Mouse (Mus musculus) midbrain, embryonic 13.5 days (tissue): Measurements from ENCODE around the gene Pdcd2. TPM values are rescaled to one million over a fixed set of nuclear protein-coding genes. Genes with fewer than 3 reads are reported as not detected.
A peak's percentile ranks its signal among the peaks of the same experiment; 100 is the strongest.

Experiments used
- ATAC-seq: fragments of 200-750 bp; cut with Nextera tagmentation; 2 replicates; pipeline ENCODE4 v1.8.0; 2017; ENCODE audit warnings: mild to moderate bottlenecking, moderate TSS enrichment, moderate library complexity
- H3K27ac ChIP-seq: fragments of 300-500 bp; sonication (generic); 2 replicates; pipeline ENCODE4 v1.5.1; 2015; ENCODE audit warnings: inconsistent platforms, mild to moderate bottlenecking, moderate library complexity
- H3K27me3 ChIP-seq: fragments of 300-500 bp; sonication (generic); 2 replicates; pipeline ENCODE4 v1.6.1; 2015; ENCODE audit warnings: mild to moderate bottlenecking, inconsistent platforms
- H3K36me3 ChIP-seq: fragments of 300-500 bp; sonication (generic); 2 replicates; pipeline ENCODE4 v1.6.1; 2015; ENCODE audit warnings: mild to moderate bottlenecking, inconsistent platforms
- H3K4me1 ChIP-seq: fragments of 300-500 bp; sonication (generic); replicated peaks from 2 replicates; pipeline ENCODE4 v1.6.1; 2015; ENCODE audit warnings: inconsistent platforms
- H3K4me2 ChIP-seq: fragments of 300-500 bp; sonication (generic); replicated peaks from 2 replicates; pipeline ENCODE4 v1.6.1; 2015; ENCODE audit warnings: moderate library complexity, mild to moderate bottlenecking, inconsistent platforms
- H3K4me3 ChIP-seq: fragments of 300-500 bp; sonication (generic); replicated peaks from 2 replicates; pipeline ENCODE4 v1.5.1; 2015; ENCODE audit warnings: mild to moderate bottlenecking, inconsistent platforms
- H3K9ac ChIP-seq: fragments of 300-500 bp; sonication (generic); replicated peaks from 2 replicates; pipeline ENCODE4 v1.6.1; 2015; ENCODE audit warnings: mild to moderate bottlenecking, inconsistent platforms
- H3K9me3 ChIP-seq: fragments of 300-500 bp; sonication (generic); 2 replicates; pipeline ENCODE4 v1.6.1; 2016; ENCODE audit warnings: mild to moderate bottlenecking, inconsistent platforms
- WGBS: fragments of 180-500 bp; shearing (Covaris S2); methylation state at CpG from one replicate; pipeline ENCODE4 v1.1.7; 2015; 5-methylcytosine and 5-hydroxymethylcytosine counted together
- polyA plus RNA-seq: library from polyadenylated mRNA; unstranded; fragments of >200 nt; fragmentation: Nextera tagmentation; extraction: Ambion mirVana; gene quantifications from 2 replicates; pipeline ENCODE4 v1.2.1, GENCODE M21; 2015

Pdcd2 gene
- polyA plus RNA-seq, 1 experiment from 2014 or later: 67.4 TPM

DNA sequence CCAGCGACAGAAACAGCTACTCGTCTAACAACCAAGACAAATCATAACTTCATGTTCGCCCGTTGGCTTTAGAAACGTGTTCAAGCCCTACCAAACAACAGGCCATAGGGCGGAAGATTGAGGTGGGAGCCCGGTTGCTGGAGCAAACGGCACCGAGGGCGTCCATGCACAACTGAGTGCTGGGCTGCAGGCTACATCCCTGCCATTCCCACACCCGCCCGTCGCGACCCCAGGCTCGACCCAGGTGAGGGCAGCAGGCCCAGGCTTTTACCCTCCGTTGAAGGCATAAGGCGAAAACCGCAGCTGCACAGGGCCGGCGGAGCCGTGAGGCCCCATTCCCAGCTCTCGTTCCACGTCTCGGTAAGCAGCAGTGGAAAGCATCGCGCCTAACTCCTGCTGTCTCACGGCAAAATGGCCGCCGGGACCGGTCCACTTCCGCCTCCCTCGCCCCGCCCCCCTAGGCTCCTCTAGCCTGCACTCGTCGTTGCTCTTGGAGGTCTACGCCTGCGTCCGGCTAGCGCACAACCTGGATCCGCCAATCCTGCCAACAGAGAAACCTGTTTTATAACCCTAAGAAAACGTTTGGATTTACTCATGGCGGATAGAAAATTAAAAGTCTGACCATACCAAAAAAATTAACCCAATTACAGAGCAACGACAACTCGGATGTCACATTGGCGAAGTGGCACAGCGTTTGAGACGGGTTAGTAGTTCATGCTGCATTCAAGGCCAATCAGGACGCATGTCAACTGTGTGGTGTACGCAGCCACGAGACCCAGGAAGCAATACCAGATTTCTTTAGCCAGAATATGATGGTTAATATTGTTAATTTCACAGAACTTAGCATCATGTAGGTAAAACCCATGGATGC lies 29.0 kb downstream of the Pdcd2 start:
- WGBS: under 1% methylated on average over 50 of the region's 50 CpGs

DNA sequence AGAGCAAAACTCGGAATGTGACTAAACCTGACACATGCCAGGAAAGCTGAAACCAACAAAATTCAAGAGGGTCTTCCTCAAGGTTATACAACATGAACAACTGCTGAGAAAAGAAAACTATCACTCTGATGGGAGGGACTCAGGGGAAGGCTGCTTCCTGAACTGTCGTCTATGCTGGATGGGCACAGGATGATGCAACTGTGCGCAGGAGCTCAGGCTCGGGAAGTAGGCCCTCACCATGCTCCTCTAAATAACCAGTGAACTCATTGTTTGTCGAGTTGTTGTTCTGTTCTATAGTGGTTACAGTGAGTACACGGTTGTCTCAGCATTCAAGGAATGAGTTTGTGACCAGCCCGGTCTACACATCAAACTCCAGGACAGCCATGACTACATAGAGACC lies 36.6 kb downstream of the Pdcd2 start:
- Histone ChIP-seq H3K9me3 (no peaks in the 10 kb centered on the region), H3K27me3 (no peaks in the 10 kb centered on the region), H3K4me3 (no peak overlapping the region), H3K9ac (no peak overlapping the region), H3K4me1 (peaks cover 8% of the 10 kb centered on the region; the same call in 1 of the 2 replicates), H3K4me2 (no peak overlapping the region), H3K27ac (no peak overlapping the region), H3K36me3 (peaks cover 57% of the 10 kb centered on the region)
- WGBS: 93% methylated on average over 7 of the region's 7 CpGs
- no peak for ATAC-seq

More for the DNA sequence above, 29.0 kb downstream of the Pdcd2 start:
- ATAC-seq: peak; percentile 96
- peak overlapping the region; percentile 87 for H3K9ac ChIP-seq
- no peaks in the 10 kb centered on the region for H3K9me3 ChIP-seq
- peak overlapping the region; percentile 95 for H3K27ac ChIP-seq
- H3K4me2 ChIP-seq: peak overlapping the region; percentile 96
- H3K4me3 ChIP-seq: peak overlapping the region; percentile 96
- peaks cover 27% of the 10 kb centered on the region for H3K36me3 ChIP-seq
- H3K4me1 ChIP-seq: peaks cover 48% of the 10 kb centered on the region
- H3K27me3 ChIP-seq: no peaks in the 10 kb centered on the region

GRCm38 (mm10) chr17:15472671-15473070 lies 54.4 kb downstream of the Pdcd2 start:
- peaks cover 75% of the 10 kb centered on the region for H3K36me3 ChIP-seq
- H3K27me3 ChIP-seq: no peaks in the 10 kb centered on the region
- H3K9ac ChIP-seq: no peak overlapping the region
- WGBS: 93% methylated on average over 4 of the region's 4 CpGs
- no peak overlapping the region for H3K27ac ChIP-seq
- ATAC-seq: no peak
- H3K9me3 ChIP-seq: no peaks in the 10 kb centered on the region
- H3K4me1 ChIP-seq: no peaks in the 10 kb centered on the region
- H3K4me3 ChIP-seq: no peak overlapping the region
- no peak overlapping the region for H3K4me2 ChIP-seq

Other genes starting within 250 kb of the Pdcd2 start
- gene Dll1, start 150.4 kb downstream of the Pdcd2 start, polyA plus RNA-seq: 45.4 and 47.7 TPM in 2 replicates
- 43.6 and 46.5 TPM in 2 replicates for gene Fam120b, start 131.1 kb downstream of the Pdcd2 start, polyA plus RNA-seq
- 265 and 267 TPM in 2 replicates for gene Psmb1, start 27.6 kb downstream of the Pdcd2 start, polyA plus RNA-seq
- 70.6 and 74.9 TPM in 2 replicates for gene Tbp, start 27.4 kb downstream of the Pdcd2 start, polyA plus RNA-seq
- gene Prdm9, start 37.1 kb upstream of the Pdcd2 start, polyA plus RNA-seq: 3.0 and 3.6 TPM in 2 replicates
- gene Chd1, start 177.7 kb upstream of the Pdcd2 start, polyA plus RNA-seq: 21.2 and 26.0 TPM in 2 replicates